Mouse (Mus musculus): Measurements from ENCODE around the gene Ino80. TPM values are rescaled to one million over a fixed set of nuclear protein-coding genes. Genes with fewer than 3 reads are reported as not detected.
A peak's percentile ranks its signal among the peaks of the same experiment; 100 is the strongest.

Gene Ino80
- polyA plus RNA-seq, 1 experiment from 2014 or later = 3.6 TPM

- Histone ChIP-seq H3K27ac (ENCODE audit: low read length) (peak overlapping the region; percentile 65; the same call in 1 of the 2 replicates), H3K9me3 (replicated peaks; ENCODE audit: control insufficient read depth, low read length) (no peaks in the 10 kb centered on the region), H3K4me1 (ENCODE audit: control insufficient read depth, insufficient read depth, low read length) (peaks cover 47% of the 10 kb centered on the region), H3K4me3 (replicated peaks; ENCODE audit: low read length) (peak overlapping the region; percentile 59), H3K4me2 (ENCODE audit: low read depth, low read length) (peak overlapping the region; percentile 89), H3K9ac (ENCODE audit: low read length) (peak overlapping the region; percentile 72), H3K36me3 (ENCODE audit: control insufficient read depth, insufficient read depth, low read length) (no peaks in the 10 kb centered on the region), H3K27me3 (ENCODE audit: control insufficient read depth, insufficient read depth, low read length) (peaks cover 47% of the 10 kb centered on the region)
- under 1% methylated on average over 61 of the region's 61 CpGs for WGBS
- ATAC-seq (ENCODE audit: insufficient read depth, low FRiP score) = no peak
Measured at GRCm38 (mm10) chr2:119326161-119327101, 151.1 kb downstream of the Ino80 start.

GRCm38 (mm10) chr2:119325568-119326143 is 151.8 kb downstream of the Ino80 start, which contains the start of gene Dll4:
TSS of gene Dll4 (plus strand) at chr2:119325784.
- peaks cover 54% of the 10 kb centered on the region for H3K27me3 ChIP-seq (ENCODE audit: control insufficient read depth, insufficient read depth, low read length)
- H3K4me1 ChIP-seq (ENCODE audit: control insufficient read depth, insufficient read depth, low read length) = peaks cover 48% of the 10 kb centered on the region
- H3K36me3 ChIP-seq (ENCODE audit: control insufficient read depth, insufficient read depth, low read length) = no peaks in the 10 kb centered on the region
- peak within 1 kb of the TSS; percentile 65 for H3K27ac ChIP-seq (ENCODE audit: low read length)
- ATAC-seq (ENCODE audit: insufficient read depth, low FRiP score) = peak; percentile 73
- peak within 1 kb of the TSS; percentile 89 for H3K4me2 ChIP-seq (ENCODE audit: low read depth, low read length)
- H3K9me3 ChIP-seq (replicated peaks; ENCODE audit: control insufficient read depth, low read length) = no peaks in the 10 kb centered on the region
- peak within 1 kb of the TSS; percentile 72 for H3K9ac ChIP-seq (ENCODE audit: low read length)
- H3K4me3 ChIP-seq (replicated peaks; ENCODE audit: low read length) = peak within 1 kb of the TSS; percentile 59
- under 1% methylated on average over 33 of the region's 33 CpGs for WGBS

- H3K4me1 ChIP-seq (ENCODE audit: control insufficient read depth, insufficient read depth, low read length) = peaks cover 48% of the 10 kb centered on the region
- peak overlapping the region; percentile 59 for H3K4me3 ChIP-seq (replicated peaks; ENCODE audit: low read length)
- ATAC-seq (ENCODE audit: insufficient read depth, low FRiP score) = peak; percentile 69; the same call in 1 of the 2 replicates
- peak overlapping the region; percentile 65 for H3K27ac ChIP-seq (ENCODE audit: low read length)
- peak overlapping the region; percentile 89 for H3K4me2 ChIP-seq (ENCODE audit: low read depth, low read length)
- peaks cover 58% of the 10 kb centered on the region for H3K27me3 ChIP-seq (ENCODE audit: control insufficient read depth, insufficient read depth, low read length)
- H3K36me3 ChIP-seq (ENCODE audit: control insufficient read depth, insufficient read depth, low read length) = no peaks in the 10 kb centered on the region
- H3K9ac ChIP-seq (ENCODE audit: low read length) = peak overlapping the region; percentile 72
- no peaks in the 10 kb centered on the region for H3K9me3 ChIP-seq (replicated peaks; ENCODE audit: control insufficient read depth, low read length)
- 2% methylated on average over 32 of the region's 32 CpGs for WGBS
Measured at GRCm38 (mm10) chr2:119324576-119325318, 152.7 kb downstream of the Ino80 start.

GRCm38 (mm10) chr2:119323866-119324575 is 153.5 kb downstream of the Ino80 start:
- Histone ChIP-seq H3K4me2 (ENCODE audit: low read depth, low read length) (peak overlapping the region; percentile 89), H3K9ac (ENCODE audit: low read length) (peak overlapping the region; percentile 72), H3K9me3 (replicated peaks; ENCODE audit: control insufficient read depth, low read length) (no peaks in the 10 kb centered on the region), H3K27ac (ENCODE audit: low read length) (no peak overlapping the region), H3K36me3 (ENCODE audit: control insufficient read depth, insufficient read depth, low read length) (no peaks in the 10 kb centered on the region), H3K4me1 (ENCODE audit: control insufficient read depth, insufficient read depth, low read length) (peaks cover 48% of the 10 kb centered on the region), H3K27me3 (ENCODE audit: control insufficient read depth, insufficient read depth, low read length) (peaks cover 58% of the 10 kb centered on the region), H3K4me3 (replicated peaks; ENCODE audit: low read length) (peak overlapping the region; percentile 59)
- 14% methylated on average over 32 of the region's 32 CpGs for WGBS
- no peak for ATAC-seq (ENCODE audit: insufficient read depth, low FRiP score)

Other genes starting within 250 kb of the Ino80 start
- gene Ppp1r14d, start 247.8 kb downstream of the Ino80 start, polyA plus RNA-seq (2015; fragmentation: Nextera tagmentation; extraction: Ambion mirVana) = 3.4 TPM in 2 replicates
- 78.6 and 95.9 TPM in 2 replicates for gene Spint1, start 240.3 kb downstream of the Ino80 start, polyA plus RNA-seq (2015; fragmentation: Nextera tagmentation; extraction: Ambion mirVana)
- gene Rhov, start 206.4 kb downstream of the Ino80 start, polyA plus RNA-seq (2015; fragmentation: Nextera tagmentation; extraction: Ambion mirVana) = 30.2 and 34.5 TPM in 2 replicates
- gene Vps18, start 188.9 kb downstream of the Ino80 start, polyA plus RNA-seq (2015; fragmentation: Nextera tagmentation; extraction: Ambion mirVana) = 17.5 and 19.8 TPM in 2 replicates
- 6.8 and 8.2 TPM in 2 replicates for gene Dll4, start 151.9 kb downstream of the Ino80 start, polyA plus RNA-seq (2015; fragmentation: Nextera tagmentation; extraction: Ambion mirVana)
- gene Chac1, start 126.5 kb downstream of the Ino80 start, polyA plus RNA-seq (2015; fragmentation: Nextera tagmentation; extraction: Ambion mirVana) = 1.5 and 2.4 TPM in 2 replicates
- gene Exd1, start 69.9 kb upstream of the Ino80 start, polyA plus RNA-seq (2015; fragmentation: Nextera tagmentation; extraction: Ambion mirVana) = 0.18 and 0.24 TPM in 2 replicates
- 92.4 and 110 TPM in 2 replicates for gene Chp1, start 70.0 kb upstream of the Ino80 start, polyA plus RNA-seq (2015; fragmentation: Nextera tagmentation; extraction: Ambion mirVana)
- gene Nusap1, start 140.6 kb upstream of the Ino80 start, polyA plus RNA-seq (2015; fragmentation: Nextera tagmentation; extraction: Ambion mirVana) = 62.7 and 65.4 TPM in 2 replicates
- 22.3 and 24.9 TPM in 2 replicates for gene Oip5, start 140.8 kb upstream of the Ino80 start, polyA plus RNA-seq (2015; fragmentation: Nextera tagmentation; extraction: Ambion mirVana)
- 41.1 and 48.1 TPM in 2 replicates for gene Ndufaf1, start 185.1 kb upstream of the Ino80 start, polyA plus RNA-seq (2015; fragmentation: Nextera tagmentation; extraction: Ambion mirVana)
- gene Rtf1, start 197.4 kb upstream of the Ino80 start, polyA plus RNA-seq (2015; fragmentation: Nextera tagmentation; extraction: Ambion mirVana) = 30.3 and 36.8 TPM in 2 replicates

Data from stomach, embryonic 16.5 days (tissue).